Mouse (Mus musculus) kidney, postnatal 0 days (tissue): ENCODE data around the gene Fads6. TPM values are rescaled to one million over a fixed set of nuclear protein-coding genes. Genes with fewer than 3 reads are reported as not detected.
A peak's percentile ranks its signal among the peaks of the same experiment; 100 is the strongest.

Experiments
- ATAC-seq: fragments of 200-750 bp; cut with Nextera tagmentation; replicated peaks from 2 replicates; pipeline ENCODE4 v1.8.0; 2017; ENCODE audit warnings: low read depth, moderate number of reproducible peaks, moderate TSS enrichment, moderate library complexity; ENCODE audit not compliant: low FRiP score
- DNase-seq: peaks from one replicate; pipeline ENCODE4 v3.0.0-alpha.2; 2016; ENCODE audit warnings: low spot score
- H3K27ac ChIP-seq: fragments of 300-500 bp; sonication (generic); 2 replicates; pipeline ENCODE4 v1.5.1; 2014; ENCODE audit warnings: mild to moderate bottlenecking
- H3K27me3 ChIP-seq: fragments of 300-500 bp; sonication (generic); 2 replicates; pipeline ENCODE4 v1.6.1; 2014; ENCODE audit warnings: low read length, mixed read lengths; ENCODE audit not compliant: insufficient read depth
- H3K36me3 ChIP-seq: fragments of 300-500 bp; sonication (generic); 2 replicates; pipeline ENCODE4 v1.6.1; 2014; ENCODE audit warnings: low read length, mixed read lengths; ENCODE audit not compliant: insufficient read depth
- H3K4me1 ChIP-seq: fragments of 300-500 bp; sonication (generic); replicated peaks from 2 replicates; pipeline ENCODE4 v1.6.1; 2014; ENCODE audit warnings: antibody characterized with exemption, low read length, mixed read lengths; ENCODE audit not compliant: insufficient read depth
- H3K4me2 ChIP-seq: fragments of 300-500 bp; sonication (generic); 2 replicates; pipeline ENCODE4 v1.6.1; 2014; ENCODE audit warnings: mild to moderate bottlenecking, low read length, moderate library complexity, mixed read lengths
- H3K4me3 ChIP-seq: fragments of 300-500 bp; sonication (generic); replicated peaks from 2 replicates; pipeline ENCODE4 v1.5.1; 2014; ENCODE audit warnings: low read depth, low read length
- H3K9ac ChIP-seq: fragments of 300-500 bp; sonication (generic); 2 replicates; pipeline ENCODE4 v1.6.1; 2014; ENCODE audit warnings: low read depth, low read length
- H3K9me3 ChIP-seq: fragments of 300-500 bp; sonication (generic); replicated peaks from 2 replicates; pipeline ENCODE4 v1.6.1; 2016; ENCODE audit warnings: low read length, inconsistent platforms, mixed read lengths
- CTCF ChIP-seq: IDR thresholded peaks from 2 replicates; pipeline ENCODE4 v1.5.1; 2016; ENCODE audit warnings: antibody characterized with exemption, low read depth, mild to moderate bottlenecking, moderate library complexity
- WGBS: fragments of 180-500 bp; shearing (Covaris S2); extraction: QIAGEN DNeasy Blood & Tissue Kit; methylation state at CpG from one replicate; pipeline ENCODE4 v1.1.7; 2014; 5-methylcytosine and 5-hydroxymethylcytosine counted together
- polyA plus RNA-seq: library from polyadenylated mRNA; unstranded; fragments of >200 nt; fragmentation: Nextera tagmentation; extraction: Ambion mirVana; gene quantifications from 2 replicates; pipeline ENCODE4 v1.2.1, GENCODE M21; 2015

Gene Fads6
- polyA plus RNA-seq, 1 experiment from 2014 or later, result 1.1 TPM

- Histone ChIP-seq H3K9me3 (no peaks in the 10 kb centered on the region), H3K36me3 (no peaks in the 10 kb centered on the region), H3K4me1 (no peaks in the 10 kb centered on the region), H3K4me2 (no peak overlapping the region), H3K9ac (no peak overlapping the region), H3K27me3 (no peaks in the 10 kb centered on the region), H3K4me3 (no peak overlapping the region), H3K27ac (no peak overlapping the region)
- no peak for DNase-seq
- no peak for TF ChIP-seq CTCF
- 76% methylated on average over 8 of the region's 8 CpGs for WGBS
- 0 out of 2 replicates have a peak, but pooled peaks have one; percentile 23 for ATAC-seq
Measured at GRCm38 (mm10) chr11:115282723-115283485, 14.6 kb downstream of the Fads6 start.

GRCm38 (mm10) chr11:115282295-115282694 is 15.2 kb downstream of the Fads6 start:
- Histone ChIP-seq H3K4me3 (no peak overlapping the region), H3K27me3 (no peaks in the 10 kb centered on the region), H3K36me3 (no peaks in the 10 kb centered on the region), H3K4me2 (no peak overlapping the region), H3K4me1 (0 out of 2 replicates have a peak, but pooled peaks cover 3% of the 10 kb centered on the region), H3K9ac (no peak overlapping the region), H3K27ac (no peak overlapping the region), H3K9me3 (no peaks in the 10 kb centered on the region)
- ATAC-seq (no peak), DNase-seq (no peak)
- 54% methylated on average over 8 of the region's 8 CpGs for WGBS
- TF ChIP-seq CTCF, result no peak

- no peak for ATAC-seq
Measured at GRCm38 (mm10) chr11:115279726-115280125, 17.7 kb downstream of the Fads6 start.

GRCm38 (mm10) chr11:115278176-115278575 is 19.3 kb downstream of the Fads6 start:
- no peaks in the 10 kb centered on the region for H3K27me3 ChIP-seq
- WGBS, result 74% methylated on average over 6 of the region's 6 CpGs
- no peak for DNase-seq
- H3K4me3 ChIP-seq, result no peak overlapping the region
- no peak overlapping the region for H3K27ac ChIP-seq
- 0 out of 2 replicates have a peak, but pooled peaks cover 3% of the 10 kb centered on the region for H3K4me1 ChIP-seq
- peak overlapping the region; percentile 69; the same call in 1 of the 2 replicates for H3K4me2 ChIP-seq
- H3K36me3 ChIP-seq, result no peaks in the 10 kb centered on the region
- H3K9ac ChIP-seq, result no peak overlapping the region
- no peak for ATAC-seq
- H3K9me3 ChIP-seq, result no peaks in the 10 kb centered on the region
- TF ChIP-seq CTCF, result no peak

More at GRCm38 (mm10) chr11:115279726-115280125, 17.7 kb downstream of the Fads6 start:
- no peak overlapping the region for H3K27ac ChIP-seq
- WGBS, result 72% methylated on average over 1 of the region's 1 CpGs
- no peaks in the 10 kb centered on the region for H3K27me3 ChIP-seq
- no peaks in the 10 kb centered on the region for H3K9me3 ChIP-seq
- no peak overlapping the region for H3K4me3 ChIP-seq
- H3K9ac ChIP-seq, result no peak overlapping the region
- no peak overlapping the region for H3K4me2 ChIP-seq
- H3K4me1 ChIP-seq, result 0 out of 2 replicates have a peak, but pooled peaks cover 3% of the 10 kb centered on the region
- TF ChIP-seq CTCF, result no peak
- no peaks in the 10 kb centered on the region for H3K36me3 ChIP-seq
- no peak for DNase-seq

- Histone ChIP-seq H3K4me1 (0 out of 2 replicates have a peak, but pooled peaks cover 3% of the 10 kb centered on the region), H3K27me3 (no peaks in the 10 kb centered on the region), H3K9me3 (no peaks in the 10 kb centered on the region), H3K27ac (peak overlapping the region; percentile 70; the same call in 1 of the 2 replicates), H3K9ac (peak overlapping the region; percentile 53; the same call in 1 of the 2 replicates), H3K36me3 (no peaks in the 10 kb centered on the region), H3K4me3 (peak overlapping the region; percentile 51), H3K4me2 (peak overlapping the region; percentile 69)
- ATAC-seq (no peak), DNase-seq (no peak)
- 20% methylated on average over 7 of the region's 7 CpGs for WGBS
- no peak for TF ChIP-seq CTCF
Measured at GRCm38 (mm10) chr11:115277604-115277975, 19.9 kb downstream of the Fads6 start.

- DNase-seq (peak; percentile 100), ATAC-seq (peak; percentile 96)
- Histone ChIP-seq H3K27me3 (no peaks in the 10 kb centered on the region), H3K9ac (peak within 1 kb of the TSS; percentile 60), H3K4me3 (peak within 1 kb of the TSS; percentile 51), H3K4me2 (peak within 1 kb of the TSS; percentile 78), H3K9me3 (no peaks in the 10 kb centered on the region), H3K4me1 (0 out of 2 replicates have a peak, but pooled peaks cover 3% of the 10 kb centered on the region), H3K36me3 (no peaks in the 10 kb centered on the region), H3K27ac (peak within 1 kb of the TSS; percentile 70)
- peak; percentile 17; the same call in 1 of the 2 replicates for TF ChIP-seq CTCF
- under 1% methylated on average over 42 of the region's 42 CpGs for WGBS
Measured at GRCm38 (mm10) chr11:115276780-115277603, 20.5 kb downstream of the Fads6 start, which contains the start of gene Fdxr. Gene Fdxr, minus strand, starts transcription at chr11:115277050.
